Mouse (Mus musculus) megakaryocyte, embryonic 14.5 days (primary cell): ENCODE data around the gene Vapa.

Source experiments
- FLI1 ChIP-seq: IDR thresholded peaks from 2 replicates; pipeline ENCODE4 v1.6.1; 2012; ENCODE audit warnings: low read length, inconsistent platforms, mixed read lengths
- GATA1 ChIP-seq: IDR thresholded peaks from 3 replicates; pipeline ENCODE4 v1.6.1; 2012; ENCODE audit warnings: mixed read lengths, low read length, inconsistent platforms, borderline replicate concordance

DNA sequence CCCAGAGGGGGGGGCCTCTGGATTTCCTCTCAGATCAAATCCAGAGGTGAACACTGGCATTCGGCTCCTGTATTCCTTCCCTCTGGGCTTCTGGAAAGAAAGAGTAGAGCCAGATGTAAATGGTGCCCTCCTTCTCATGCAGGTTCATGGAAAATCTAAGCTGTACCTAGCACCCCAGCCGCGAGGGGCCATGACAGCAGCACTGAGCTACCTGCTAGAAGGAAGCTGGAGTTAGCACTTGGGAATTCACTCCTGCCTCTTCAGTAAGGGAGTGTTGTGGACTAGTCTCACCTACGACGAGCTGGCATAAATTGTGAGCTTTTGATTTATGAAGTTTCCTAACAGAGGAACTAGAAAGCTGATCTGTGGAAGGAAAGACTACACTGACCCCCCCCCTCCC lies 30.2 kb upstream of the Vapa start:
- TF ChIP-seq GATA1 (no peak), FLI1 (no peak)
